Mouse (Mus musculus): ENCODE results near the gene Ptprd. TPM values are rescaled to one million over a fixed set of nuclear protein-coding genes. Genes with fewer than 3 reads are reported as not detected.

Gene Ptprd
- total RNA-seq (2021) = 10 to 100 TPM; 20.3 to 21.1 TPM

DNA sequence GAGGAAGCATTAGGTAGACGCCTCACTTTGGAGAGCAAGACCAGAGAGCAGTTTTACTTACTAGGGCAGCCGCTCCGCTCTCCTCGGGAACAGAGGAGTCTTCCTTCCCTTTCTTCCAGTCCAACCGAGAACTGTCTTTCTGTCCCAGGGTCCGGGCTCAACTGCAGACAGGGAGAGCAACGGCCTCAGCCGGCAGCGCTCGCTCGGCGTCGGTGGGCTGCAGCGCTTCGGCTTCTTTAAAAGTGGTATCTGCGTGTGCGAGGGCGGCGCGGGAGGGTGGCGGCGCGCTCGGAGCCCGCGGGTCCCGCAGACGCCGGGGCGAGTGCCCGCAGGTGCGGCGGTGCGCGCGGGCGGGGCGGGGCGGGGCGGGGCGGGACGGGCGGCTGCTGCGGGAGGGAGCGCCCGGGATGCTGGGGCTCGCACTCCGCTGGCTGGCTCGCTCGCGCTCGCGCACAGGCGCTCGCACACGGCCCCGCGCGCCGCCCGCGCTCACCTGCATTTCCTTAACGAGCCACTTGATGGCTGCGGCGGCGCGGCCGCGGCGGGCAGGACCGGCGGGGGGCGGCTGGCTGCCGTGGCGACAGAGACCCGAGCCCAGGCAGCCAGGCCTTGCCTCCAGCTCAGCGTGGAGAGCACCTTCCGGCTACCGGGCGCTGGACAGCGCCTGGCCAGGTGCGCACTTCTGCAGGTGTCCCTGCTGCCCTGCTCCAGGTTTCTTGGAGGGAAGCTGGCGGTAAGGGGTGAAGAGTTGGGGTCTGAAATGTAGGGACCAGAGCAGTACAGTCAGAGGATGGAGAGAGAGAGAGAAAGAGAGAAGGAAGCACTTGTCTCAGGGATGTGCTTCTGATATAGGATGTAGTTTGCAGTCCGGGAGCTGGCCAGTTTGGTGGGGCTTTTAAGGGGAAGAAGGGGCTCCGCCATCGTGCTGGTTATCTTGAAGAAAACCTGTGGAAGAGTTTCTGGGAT lies at the start of gene Ptprd:
TSS of gene Ptprd (minus strand) at position 433 of the 966 bp plus-strand sequence.
- DNase-seq = peak in 1 of 2 experiments; percentile 4

DNA sequence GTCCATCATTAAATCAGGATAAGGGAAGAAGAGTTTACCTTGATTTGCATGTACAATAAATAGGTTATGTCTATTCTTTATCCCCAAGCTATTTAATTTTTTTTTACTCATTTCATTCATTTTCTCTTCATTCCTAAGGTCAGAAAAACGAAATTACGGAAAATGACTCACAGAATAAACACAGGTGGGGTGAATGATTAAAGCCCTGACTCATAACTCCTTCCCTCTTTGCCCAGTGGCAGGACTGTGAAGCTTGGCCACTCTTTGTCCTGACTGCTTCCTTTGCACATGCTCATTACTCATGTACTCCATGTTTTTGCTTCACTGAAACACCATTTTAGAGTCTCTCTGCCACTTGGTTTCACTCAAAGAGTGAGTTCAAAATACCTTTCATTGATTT lies 24.1 kb upstream of the Ptprd start:
- intact Hi-C loops (cut with DNase I) = no loop called here
- no peak for DNase-seq

More for the DNA sequence above, at the start of gene Ptprd:
- intact Hi-C loops (cut with DNase I) = loop anchor here (10.0 kb wide), 1 partner anchor 557 kb away; no protein-coding TSS in a partner anchor

DNA sequence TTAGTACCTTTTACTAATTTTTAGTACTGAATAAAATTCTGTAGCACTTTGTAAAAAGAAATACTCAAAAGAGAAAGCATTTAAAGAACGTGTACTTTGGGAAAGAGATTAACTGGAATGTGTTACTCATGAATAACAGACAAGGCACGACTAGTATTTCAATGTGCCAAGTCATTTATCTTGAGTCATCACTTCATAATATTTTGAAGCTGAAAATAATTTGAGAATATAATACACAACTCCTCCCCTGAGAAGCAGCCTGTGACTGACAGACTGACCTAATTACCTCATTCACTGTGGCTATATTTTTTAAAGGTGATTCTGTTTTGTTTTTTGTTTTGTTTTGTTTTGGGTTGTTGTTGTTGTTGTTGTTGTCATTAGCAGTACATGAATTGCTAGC lies 23.6 kb upstream of the Ptprd start:
- intact Hi-C loops (cut with DNase I) = no loop called here
- no peak for DNase-seq

DNA sequence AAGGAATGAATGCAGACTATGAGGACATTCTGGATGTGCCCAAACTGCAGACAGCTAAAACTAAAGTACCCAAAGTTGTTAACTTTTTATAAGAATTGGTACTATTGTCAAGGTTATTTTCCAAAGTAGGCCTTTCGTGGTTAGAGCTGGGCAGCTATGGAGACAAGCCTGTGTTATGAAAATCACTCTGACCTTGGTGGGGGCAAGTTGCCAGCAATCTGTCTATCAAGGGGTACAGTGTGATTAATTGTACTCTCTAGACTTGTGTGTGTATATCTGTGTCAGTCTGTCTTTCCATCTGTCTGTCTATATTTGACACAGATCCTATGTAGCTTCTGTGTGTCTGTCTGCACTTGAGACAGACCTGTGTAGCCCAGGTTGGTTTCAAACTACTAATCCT lies 22.9 kb upstream of the Ptprd start:
- intact Hi-C loops (cut with DNase I) = no loop called here
- DNase-seq = peak in 1 of 2 experiments; percentile 6

DNA sequence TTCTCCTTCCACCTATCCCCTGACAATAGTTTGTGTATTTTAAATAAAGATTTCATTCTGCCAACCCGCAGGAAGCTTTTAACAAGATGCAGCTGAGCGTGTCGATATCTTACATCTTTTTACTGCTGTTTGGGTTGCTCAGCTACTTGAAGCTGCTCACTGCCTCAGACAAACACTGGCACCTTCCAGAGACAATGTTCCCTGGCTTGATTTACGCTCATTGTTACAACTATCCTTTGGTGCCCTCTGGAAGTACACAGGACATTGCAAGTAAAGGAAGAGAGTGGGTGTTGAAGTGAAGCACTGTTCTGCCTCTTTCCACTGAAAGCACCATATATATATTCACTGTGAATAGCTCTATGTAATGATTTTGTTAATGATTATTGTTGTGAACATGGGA lies 2.2 kb upstream of the Ptprd start:
- DNase-seq = no peak
- intact Hi-C loops (cut with DNase I) = loop anchor here (10.0 kb wide), 1 partner anchor 559 kb away; no protein-coding TSS in a partner anchor

DNA sequence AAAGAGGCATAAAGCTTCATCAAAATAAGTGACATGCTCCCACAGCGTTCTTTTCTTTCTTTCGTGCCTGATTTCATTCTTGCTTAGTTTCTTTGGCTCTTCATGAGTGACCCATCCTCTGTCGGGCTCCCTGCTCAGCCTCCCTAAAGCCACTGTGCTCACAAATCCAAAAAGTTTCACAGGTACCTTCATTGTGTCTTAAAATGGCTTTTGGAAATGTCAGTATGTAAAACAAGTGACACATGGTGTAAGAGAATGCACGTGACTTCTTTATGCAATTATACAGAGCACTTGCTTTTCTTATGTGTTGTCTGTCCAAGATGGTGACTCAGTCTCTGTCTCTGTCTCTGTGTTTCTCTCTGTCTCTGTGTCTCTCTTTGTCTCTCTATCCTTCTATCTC lies 1.2 kb upstream of the Ptprd start:
- intact Hi-C loops (cut with DNase I) = loop anchor here (10.0 kb wide), 1 partner anchor 558 kb away; no protein-coding TSS in a partner anchor
- no peak for DNase-seq

DNA sequence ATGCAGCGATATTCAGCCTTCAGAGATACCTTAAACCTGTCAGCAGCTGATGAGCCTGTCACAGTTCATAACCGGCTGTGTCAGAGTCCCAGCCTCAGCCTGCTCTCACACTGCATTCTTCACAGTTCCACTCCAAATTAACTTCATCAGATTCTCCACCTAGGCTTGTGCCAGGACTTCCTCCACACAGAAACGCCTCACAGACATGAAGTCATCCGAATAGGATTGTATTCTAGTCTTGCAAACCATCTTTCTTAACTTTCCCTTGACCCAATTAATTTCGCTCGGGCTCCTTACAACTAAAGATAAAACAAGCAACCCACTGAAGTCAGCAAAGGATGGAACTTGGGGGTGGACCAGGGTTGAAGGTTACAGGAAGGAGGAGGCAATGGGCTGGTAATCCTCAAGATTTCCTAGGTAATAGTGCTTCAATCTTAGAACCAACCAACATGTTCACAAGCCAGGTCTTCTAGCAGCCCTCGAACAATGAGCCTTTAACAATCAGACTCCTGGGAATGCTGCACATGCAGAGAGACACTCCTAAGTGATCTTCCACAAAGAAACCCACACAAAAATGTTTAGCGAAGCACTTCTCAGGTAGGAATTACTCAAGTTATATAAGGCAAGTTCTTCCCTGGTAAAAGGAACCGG lies 758 bp downstream of the Ptprd start:
- intact Hi-C loops (cut with DNase I) = loop anchor here (10.0 kb wide), 1 partner anchor 556 kb away; no protein-coding TSS in a partner anchor
- DNase-seq = no peak

DNA sequence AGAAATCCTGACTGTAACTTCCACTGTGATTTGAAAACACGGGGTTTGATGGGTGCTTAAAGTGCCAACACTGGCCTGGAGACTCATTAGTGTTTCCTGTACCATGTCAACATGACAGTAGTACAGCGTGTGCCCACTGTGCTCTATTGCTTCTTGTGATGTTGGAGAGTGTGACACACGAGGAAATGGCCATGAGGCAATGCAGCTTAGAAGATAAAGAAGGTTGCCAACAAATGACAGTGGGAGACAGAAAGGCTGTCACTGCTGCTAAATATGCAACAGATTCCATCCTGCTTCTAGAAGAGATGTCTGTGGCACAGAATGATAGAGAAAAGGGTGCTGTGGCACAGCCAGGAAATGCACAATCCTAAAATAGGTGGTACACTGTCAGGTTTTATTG lies 6.7 kb downstream of the Ptprd start:
- DNase-seq = no peak
- intact Hi-C loops (cut with DNase I) = no loop called here

DNA sequence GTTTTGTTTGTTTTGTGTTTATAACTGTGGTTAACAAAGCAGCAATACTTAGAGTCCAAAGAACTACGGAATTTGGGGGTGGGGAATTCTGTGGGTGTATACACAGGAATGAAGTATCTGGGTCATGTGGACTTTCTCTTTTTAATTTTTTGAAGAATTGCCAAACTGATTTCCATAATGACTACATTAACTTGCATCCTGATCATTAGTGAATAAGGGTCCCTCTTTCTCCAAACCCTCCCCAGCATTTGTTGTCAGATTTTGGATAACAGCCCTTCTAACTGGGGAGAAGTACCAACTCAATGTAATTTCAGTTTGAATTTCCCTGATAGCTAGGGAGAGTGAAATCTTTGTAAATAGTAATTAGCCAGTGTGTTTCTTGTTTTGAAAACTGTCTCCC lies 43.3 kb downstream of the Ptprd start:
- intact Hi-C loops (cut with DNase I) = no loop called here
- no peak for DNase-seq

DNA sequence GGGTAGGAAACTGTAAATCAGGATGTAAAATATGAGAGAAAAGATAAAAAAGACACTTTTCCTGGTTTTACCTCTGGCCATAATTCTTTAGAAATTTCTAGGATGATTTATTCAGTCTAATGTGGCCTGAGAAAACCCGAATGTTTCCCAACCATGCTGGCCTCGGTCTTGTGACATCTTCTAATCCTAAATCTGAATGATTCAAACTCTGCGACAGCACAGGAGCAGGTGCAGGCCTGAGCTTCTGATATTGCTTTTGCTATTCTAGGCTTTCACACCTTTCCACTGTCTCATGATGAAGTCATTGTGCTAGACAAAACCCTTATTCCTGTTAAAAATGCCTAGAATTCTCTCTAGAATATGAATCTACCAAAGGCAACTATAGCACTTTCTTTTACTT lies 51.3 kb downstream of the Ptprd start:
- DNase-seq = no peak
- intact Hi-C loops (cut with DNase I) = no loop called here

DNA sequence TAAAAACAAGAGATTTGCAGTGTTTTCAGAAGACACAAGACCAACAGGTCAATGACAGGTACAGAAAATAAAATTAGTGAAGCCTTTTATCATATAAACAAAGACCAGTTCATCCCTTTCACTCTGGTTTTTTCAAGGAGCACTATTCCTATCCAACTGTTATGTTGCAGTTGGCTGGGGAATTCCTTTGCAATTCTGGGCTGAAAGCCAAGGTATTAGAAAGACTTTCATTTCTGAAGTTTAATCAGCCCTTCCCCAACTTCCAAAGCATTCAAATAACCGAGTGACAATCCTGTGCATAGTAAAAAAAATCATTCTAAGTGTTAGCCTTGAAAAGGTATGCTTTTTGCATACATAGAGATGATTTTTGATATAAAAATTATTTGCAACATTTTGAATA lies 61.2 kb downstream of the Ptprd start:
- DNase-seq = peak; percentile 3 to 12
- intact Hi-C loops (cut with DNase I) = no loop called here

DNA sequence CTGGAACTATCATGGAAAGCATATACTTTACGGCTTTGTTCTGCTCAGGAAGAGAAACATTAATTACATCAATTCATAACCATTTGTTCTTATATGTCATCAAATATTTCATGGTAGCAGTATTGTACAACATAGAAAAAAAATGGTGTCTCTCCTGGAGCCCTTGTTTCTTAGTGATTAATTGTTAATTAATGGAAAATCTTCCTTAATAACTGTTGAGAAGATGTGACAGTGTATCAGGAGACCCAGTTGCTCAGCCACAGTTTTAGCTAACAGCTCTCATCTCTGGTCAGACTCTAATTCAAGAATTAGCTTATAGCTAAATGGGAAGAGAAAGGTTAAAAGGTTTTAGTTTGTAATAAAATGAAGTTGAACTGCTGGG lies 69.0 kb downstream of the Ptprd start:
- intact Hi-C loops (cut with DNase I) = no loop called here
- no peak for DNase-seq

DNA sequence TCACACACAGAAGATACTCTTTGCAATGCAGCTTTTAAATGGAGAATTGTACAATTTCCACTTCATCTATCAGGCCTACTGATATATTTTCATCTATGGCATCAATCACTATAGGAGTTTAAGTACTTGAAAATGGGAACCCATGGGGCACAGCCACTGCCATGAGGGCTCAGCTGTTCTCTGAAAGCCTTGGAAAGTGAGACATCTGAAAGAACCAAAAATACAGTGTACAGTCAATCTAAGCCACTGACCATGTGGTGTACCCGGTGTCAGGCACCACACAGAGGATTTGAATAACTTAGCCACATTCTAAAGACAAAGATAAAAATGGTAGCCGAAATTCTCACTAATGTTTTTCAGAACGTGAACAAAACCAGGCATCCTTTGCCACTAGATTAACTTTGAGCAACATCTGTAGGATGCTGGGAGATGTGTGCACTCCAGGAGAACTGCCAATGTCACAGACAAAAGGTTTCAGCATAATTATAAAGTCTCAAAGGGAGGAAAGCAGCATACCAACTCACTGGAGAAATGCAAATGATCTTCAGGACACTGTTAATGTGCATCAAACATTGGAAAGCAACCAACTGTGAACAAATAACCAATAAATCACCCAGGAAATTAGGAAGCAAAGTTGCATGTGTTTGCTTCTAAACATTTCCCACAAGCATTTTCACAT lies 69.5 kb downstream of the Ptprd start:
- no peak for DNase-seq
- intact Hi-C loops (cut with DNase I) = no loop called here

DNA sequence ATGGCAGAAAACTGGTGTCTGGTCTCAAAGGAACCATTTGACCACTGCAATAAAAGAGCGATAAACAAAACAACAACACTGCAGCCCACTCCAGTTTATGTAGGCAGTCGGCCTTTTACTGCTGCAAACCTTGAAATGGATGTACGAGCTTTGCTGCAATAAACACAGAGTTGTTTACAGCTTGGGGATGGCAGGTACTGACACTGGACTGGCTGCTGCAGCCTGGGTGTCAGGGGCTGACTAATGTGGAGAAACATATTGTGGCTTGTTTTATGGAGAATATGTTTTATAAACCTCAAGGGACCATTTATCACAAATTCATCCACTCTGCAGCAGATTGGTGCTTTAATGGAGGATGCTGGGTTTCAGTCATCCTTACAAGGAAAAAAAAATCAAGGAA lies 100.9 kb downstream of the Ptprd start:
- intact Hi-C loops (cut with DNase I) = no loop called here
- DNase-seq = no peak

DNA sequence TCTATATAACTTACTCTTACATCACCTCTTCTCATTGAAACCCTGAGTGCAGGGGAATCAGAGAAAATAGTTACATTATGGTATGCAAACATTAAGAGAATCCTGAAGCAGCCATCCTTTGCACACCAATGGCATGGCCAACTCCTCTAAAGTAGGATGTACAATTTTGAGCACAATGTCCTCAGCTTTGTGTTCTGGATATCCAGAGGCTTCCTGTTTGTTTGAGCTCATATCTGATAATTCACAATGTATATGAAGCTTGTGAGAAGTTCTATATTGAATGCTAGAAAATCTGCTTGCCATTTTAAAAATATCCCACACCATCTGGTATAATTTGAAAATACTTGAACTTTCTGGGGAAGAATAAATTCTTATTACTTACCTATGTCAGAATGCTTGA lies 114.2 kb downstream of the Ptprd start:
- intact Hi-C loops (cut with DNase I) = no loop called here
- no peak for DNase-seq

DNA sequence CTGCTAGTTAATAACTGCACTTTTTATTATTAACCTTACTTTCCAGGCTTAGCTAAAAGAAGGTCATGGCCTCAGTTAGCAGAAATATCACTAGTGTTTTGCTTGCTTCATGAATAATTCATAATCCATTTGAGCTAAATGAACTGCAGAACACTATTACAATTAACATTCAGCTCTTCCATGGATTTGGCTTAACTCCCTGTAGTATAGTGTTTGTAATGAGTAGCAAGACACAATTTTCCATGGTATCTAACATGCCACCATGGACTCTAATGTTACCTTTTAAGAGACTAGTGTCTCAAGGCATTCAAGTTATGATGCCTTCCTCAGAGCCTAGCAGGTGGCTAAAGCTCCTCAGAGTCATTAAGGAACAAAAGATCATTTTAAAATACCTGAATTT lies 129.0 kb downstream of the Ptprd start:
- DNase-seq = no peak
- intact Hi-C loops (cut with DNase I) = no loop called here

DNA sequence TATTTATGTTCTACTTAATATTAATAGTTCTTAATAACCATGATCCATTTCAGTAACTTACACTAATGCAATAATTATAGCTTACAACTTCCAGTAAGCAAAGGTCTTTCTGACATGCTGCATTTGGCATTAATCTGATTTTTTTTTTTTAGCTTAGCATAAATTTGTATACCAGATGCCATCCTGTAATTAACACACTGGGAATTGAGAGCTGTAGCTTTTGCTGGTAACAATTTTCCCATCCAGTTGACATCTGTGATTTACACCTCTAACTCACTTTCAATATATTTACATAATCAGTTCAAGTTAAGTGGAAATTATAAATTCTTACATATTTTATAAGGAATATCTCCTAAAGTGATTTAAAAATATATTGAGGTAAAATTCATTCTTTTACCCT lies 134.3 kb downstream of the Ptprd start:
- DNase-seq = no peak
- intact Hi-C loops (cut with DNase I) = no loop called here

DNA sequence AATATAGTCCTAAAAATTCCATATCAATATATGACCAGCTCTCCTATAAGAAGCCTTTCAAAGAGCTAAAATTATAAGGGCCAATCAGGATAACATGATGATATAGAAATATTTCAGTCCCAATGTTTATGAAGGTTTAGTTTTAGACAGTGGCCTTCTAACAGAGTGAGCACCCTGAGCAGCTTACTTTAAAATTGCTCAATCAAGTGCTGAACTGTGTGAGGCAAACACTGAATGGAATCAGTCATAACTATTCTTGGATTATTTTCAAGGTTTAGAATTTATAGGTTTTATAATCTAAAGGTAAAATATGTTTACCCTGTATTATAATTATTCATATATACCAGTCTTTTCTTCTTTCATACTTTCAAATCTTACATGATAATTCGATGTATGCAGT lies 134.7 kb downstream of the Ptprd start:
- DNase-seq = no peak
- intact Hi-C loops (cut with DNase I) = no loop called here

DNA sequence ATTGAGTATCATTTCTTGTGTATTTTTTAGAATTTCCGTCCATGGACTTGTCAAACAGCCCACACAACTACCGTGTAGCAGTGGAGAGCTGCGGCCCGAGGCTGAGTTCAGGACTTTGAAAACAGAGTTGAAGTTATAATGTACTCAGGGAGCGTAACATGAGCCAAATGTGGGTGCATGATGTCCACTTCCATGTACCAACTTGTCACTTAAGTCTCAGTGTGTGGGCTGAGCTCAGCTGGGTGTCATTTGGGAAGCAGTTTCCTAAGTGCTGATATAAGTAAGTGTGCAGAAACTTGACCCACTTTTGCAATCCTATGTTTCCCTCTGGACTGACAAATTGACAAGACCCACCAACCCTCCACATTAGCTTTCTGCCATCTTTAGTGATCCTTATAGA lies 173.4 kb downstream of the Ptprd start:
- DNase-seq = no peak
- intact Hi-C loops (cut with DNase I) = no loop called here

DNA sequence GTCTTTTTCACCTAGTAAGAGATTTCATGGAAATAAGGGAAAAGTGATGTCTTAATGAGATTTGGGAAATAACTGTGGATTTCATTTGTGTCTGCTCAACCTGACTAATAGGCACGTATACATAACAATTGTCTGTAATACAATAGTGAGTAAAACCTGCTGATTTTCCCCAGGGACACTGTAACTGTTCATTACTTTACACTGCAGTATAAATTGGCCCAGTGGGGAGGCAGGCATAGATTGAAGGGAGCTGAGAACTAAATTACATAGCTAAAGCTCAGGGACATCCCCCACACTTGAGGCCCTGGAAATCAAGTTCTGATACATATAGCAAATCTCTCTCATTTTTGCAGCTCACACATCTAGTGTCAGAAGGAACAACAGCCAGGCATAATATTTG lies 209.7 kb downstream of the Ptprd start:
- intact Hi-C loops (cut with DNase I) = no loop called here

DNA sequence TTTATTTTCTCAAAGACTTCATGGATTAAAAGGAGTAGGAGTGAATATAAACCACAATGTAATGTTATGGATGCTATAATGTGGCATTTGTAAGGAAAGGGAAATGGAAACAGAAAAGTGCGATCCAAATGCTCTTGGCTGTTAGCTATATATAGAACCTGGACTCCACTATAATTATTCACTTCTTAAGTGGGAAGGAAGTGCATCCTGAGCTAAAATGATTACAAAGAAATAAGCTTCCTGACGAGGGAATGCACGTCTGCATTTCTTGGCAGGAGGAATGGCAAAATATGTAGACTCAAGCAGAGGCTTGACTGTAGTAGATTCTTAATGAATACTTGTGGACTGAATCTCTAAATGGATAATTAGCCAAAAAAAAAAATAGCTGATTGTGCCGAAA lies 219.1 kb downstream of the Ptprd start:
- intact Hi-C loops (cut with DNase I) = no loop called here
- DNase-seq = no peak

More for the DNA sequence above, 209.7 kb downstream of the Ptprd start:
- DNase-seq = no peak
